Mouse (Mus musculus): ENCODE measurements at regions not wholly inside any gene's neighbourhood (a gene's known extent, or its start where the extent isn't known, plus 50 kb on each side); places are given as distances from the start of the nearest gene placed in this dataset.

- TF ChIP-seq CTCF (IDR thresholded peaks at IDR 0.05; ENCODE audit: low read depth) (no peak), EP300 (IDR thresholded peaks at IDR 0.05; ENCODE audit: low read depth) (no peak)
These were observed 115.3 kb upstream of the Atp6ap2 start for GRCm38 (mm10) chrX:12472296-12472695.
